Mouse (Mus musculus) large intestine, adult 2 months (tissue): ENCODE data around the gene Vmn2r40. TPM values are rescaled to one million over a fixed set of nuclear protein-coding genes. Genes with fewer than 3 reads are reported as not detected.
"Not testable (repeated sequence)": the region's sequence is repeated elsewhere in the genome, so short reads cannot be mapped to it uniquely, and the experiment has no call there.

ENCODE experiments used
- DNase-seq: peaks from one replicate; pipeline ENCODE4 v3.0.0-alpha.2; 2012; ENCODE audit warnings: low read depth, low spot score
- WGBS: fragments of 180-500 bp; shearing (Covaris S2); methylation state at CpG from one replicate; pipeline ENCODE4 v1.1.7; 2018; 5-methylcytosine and 5-hydroxymethylcytosine counted together
- polyA plus RNA-seq: library from polyadenylated mRNA; depleted of rRNA; stranded (reverse); fragments of >200 nt; gene quantifications from 2 replicates; pipeline ENCODE4 v1.2.3, GENCODE M21; 2012; rRNA removed

Vmn2r40 gene
- not detected in 2 replicates for polyA plus RNA-seq

GRCm38 (mm10) chr7:8931335-8931734, at the start of gene Vmn2r40:
Gene Vmn2r40 (minus strand): TSS chr7:8931435.
- WGBS = no CpG with 5 or more reads among the region's 1 CpGs
- DNase-seq = not testable (repeated sequence)

Other genes starting within 250 kb of the Vmn2r40 start
- not detected in 2 replicates for gene Vmn2r39, start 99.4 kb upstream of the Vmn2r40 start, polyA plus RNA-seq
- gene Vmn2r38, start 166.4 kb upstream of the Vmn2r40 start, polyA plus RNA-seq = not detected in 2 replicates